Mouse (Mus musculus): Measurements from ENCODE around the gene Taok3. TPM values are rescaled to one million over a fixed set of nuclear protein-coding genes. Genes with fewer than 3 reads are reported as not detected.

The Taok3 gene
- total and polyA plus RNA-seq, 3 experiments: 32.1 to 79.2 TPM; not detected in 1

DNA sequence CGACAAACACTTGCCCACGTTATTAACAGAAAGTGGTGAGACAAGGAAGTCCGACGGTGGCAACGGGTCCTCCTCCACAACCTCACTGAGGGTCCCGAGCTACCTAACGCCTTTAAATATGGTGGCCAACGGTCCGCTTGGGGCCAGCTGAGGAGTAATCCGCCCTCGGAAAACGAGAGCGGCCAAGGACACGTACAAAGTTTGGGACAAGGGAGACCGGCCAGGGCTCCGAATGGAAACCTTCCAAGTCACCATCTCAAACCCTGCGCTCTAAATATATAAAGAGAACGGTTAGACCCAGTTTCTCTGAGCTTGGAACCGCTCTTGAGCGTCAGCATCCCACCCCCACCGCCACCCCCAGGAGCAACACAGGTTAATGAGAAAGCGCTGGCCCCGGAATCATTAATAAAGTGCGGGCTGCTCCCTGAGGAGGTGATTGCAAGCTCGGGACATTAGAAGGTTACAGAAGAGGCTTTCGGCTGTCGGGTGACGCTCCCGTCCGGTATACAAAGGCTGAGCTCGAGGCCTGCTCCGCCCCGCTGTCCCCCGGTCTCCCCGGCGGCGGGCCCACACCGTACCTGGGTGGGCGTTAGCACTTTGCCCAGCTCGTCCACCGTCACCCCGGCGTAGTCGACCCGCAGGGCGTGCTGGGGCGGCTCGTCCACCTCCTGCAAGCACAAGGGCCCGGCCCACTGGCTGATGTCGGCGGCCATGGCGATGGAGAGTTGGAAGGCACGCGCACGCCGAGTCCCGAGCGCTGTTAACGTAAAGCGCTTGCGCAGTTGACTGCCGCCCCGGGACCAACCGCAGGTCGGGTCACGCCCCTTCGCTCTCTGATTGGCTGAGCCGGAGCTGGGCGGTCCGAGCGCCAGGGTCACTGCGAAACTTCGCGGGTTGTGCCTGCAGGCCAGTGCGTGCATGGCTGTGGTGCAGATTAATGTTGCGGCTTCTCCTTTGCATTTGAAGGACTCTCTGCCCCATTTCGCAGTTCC, 167.2 kb downstream of the Taok3 start, which contains the start of gene Pebp1 (continued):
- TF ChIP-seq TAL1 (IDR thresholded peaks at IDR 0.05; ENCODE audit: low read length): no peak
- TF ChIP-seq MAZ (IDR thresholded peaks at IDR 0.05; ENCODE audit: low read depth, low read length): 0 out of 2 replicates have a peak, but pooled peaks have one; percentile 38
- TF ChIP-seq MEF2A (IDR thresholded peaks at IDR 0.05; ENCODE audit: extremely low read depth, insufficient replicate concordance, low read depth, low read length, poor library complexity, severe bottlenecking): no peak
- TF ChIP-seq RAD21 (IDR thresholded peaks at IDR 0.05; ENCODE audit: low read depth, low read length): no peak
- TF ChIP-seq EP300 (IDR thresholded peaks at IDR 0.05; ENCODE audit: low read depth in 1 of 2, low read length in 2 of 2): no peak
- no peak for TF ChIP-seq CHD1 (IDR thresholded peaks at IDR 0.05; ENCODE audit: low read depth, low read length)
- peak; percentile 66 for TF ChIP-seq NELFE (IDR thresholded peaks at IDR 0.05; ENCODE audit: low read depth, low read length)
- no peak for TF ChIP-seq BHLHE40 (IDR thresholded peaks at IDR 0.05; ENCODE audit: borderline replicate concordance, low read depth, low read length)
- no peak for TF ChIP-seq SMC3 (IDR thresholded peaks at IDR 0.05; ENCODE audit: low read depth, low read length)
- peak; percentile 71 for TF ChIP-seq MXI1 (IDR thresholded peaks at IDR 0.05; ENCODE audit: low read depth, low read length)
- no peak; the same call in 1 of the 2 replicates for TF ChIP-seq TCF12 (IDR thresholded peaks at IDR 0.05; ENCODE audit: low read depth, low read length)
- no peak for TF ChIP-seq CTCF (IDR thresholded peaks at IDR 0.05 in 2 of 3, conservative IDR thresholded peaks at IDR 0.05 in 1 of 3; ENCODE audit: control insufficient read depth in 1 of 3, insufficient read depth in 1 of 3, low read depth in 2 of 3, low read length in 3 of 3, poor library complexity in 1 of 3, severe bottlenecking in 1 of 3)

DNA sequence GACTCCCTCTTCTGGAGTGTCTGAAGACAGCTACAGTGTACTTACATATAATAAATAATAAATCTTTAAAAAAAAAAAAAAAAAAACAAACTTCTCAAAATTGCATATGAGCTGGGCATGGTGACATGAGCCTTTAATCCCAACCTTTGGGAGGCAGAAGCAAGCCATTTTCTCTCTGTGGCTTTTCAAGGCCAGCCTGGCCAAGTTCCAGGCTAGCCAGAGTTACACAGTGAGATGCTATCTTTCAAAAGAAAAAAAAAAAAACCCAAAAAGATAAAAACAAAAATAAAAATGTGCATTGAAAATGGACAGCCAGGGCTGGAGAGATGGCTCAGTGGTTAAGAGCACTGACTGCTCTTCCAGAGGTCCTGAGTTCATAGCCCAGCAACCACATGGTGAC, 169.7 kb downstream of the Taok3 start:
- Histone ChIP-seq H3K27ac (ENCODE audit: control insufficient read depth, low read depth, low read length) (no peak overlapping the region), H3K9ac (ENCODE audit: control insufficient read depth, low read depth, low read length, poor library complexity, severe bottlenecking) (no peak overlapping the region), H3K4me1 (ENCODE audit: control insufficient read depth in 1 of 2, insufficient read depth in 2 of 2, low read length in 2 of 2) (peaks cover 11 to 18% of the 10 kb centered on the region in 2 experiments), H3K9me3 (replicated peaks; ENCODE audit: insufficient read depth, low read length) (no peaks in the 10 kb centered on the region), H3K27me3 (ENCODE audit: control insufficient read depth in 1 of 2, insufficient read depth in 2 of 2, low read length in 2 of 2) (no peaks in the 10 kb centered on the region), H3K79me2 (ENCODE audit: control insufficient read depth, insufficient read depth, low read length, poor library complexity) (peaks cover 24% of the 10 kb centered on the region), H3K4me3 (ENCODE audit: control insufficient read depth in 1 of 2, insufficient read depth in 1 of 2, low read depth in 2 of 2, low read length in 2 of 2) (no peak overlapping the region), H3K36me3 (ENCODE audit: control insufficient read depth in 1 of 2, insufficient read depth in 2 of 2, low read length in 2 of 2) (peaks cover 3 to 17% of the 10 kb centered on the region in 2 experiments; a peak in 3 of 4 replicates)
- no peak for DNase-seq (ENCODE audit: low read depth, low spot score)
- TF ChIP-seq SIN3A (IDR thresholded peaks at IDR 0.05; ENCODE audit: low read length) (no peak), BHLHE40 (IDR thresholded peaks at IDR 0.05; ENCODE audit: borderline replicate concordance, low read depth, low read length) (no peak), POLR2A (IDR thresholded peaks at IDR 0.05; ENCODE audit: control insufficient read depth in 1 of 2, insufficient read depth in 1 of 2, low read depth in 1 of 2, low read length in 2 of 2, poor library complexity in 1 of 2) (no peak), RAD21 (IDR thresholded peaks at IDR 0.05; ENCODE audit: low read depth, low read length) (no peak), ZKSCAN1 (IDR thresholded peaks at IDR 0.05; ENCODE audit: low read depth, low read length) (no peak), ZNF384 (IDR thresholded peaks at IDR 0.05; ENCODE audit: low read depth, low read length) (no peak), TCF12 (IDR thresholded peaks at IDR 0.05; ENCODE audit: low read depth, low read length) (no peak), CHD1 (IDR thresholded peaks at IDR 0.05; ENCODE audit: low read depth, low read length) (no peak), USF1 (IDR thresholded peaks at IDR 0.05; ENCODE audit: low read depth, low read length) (no peak), E2F4 (IDR thresholded peaks at IDR 0.05; ENCODE audit: borderline replicate concordance, low read depth, low read length) (no peak), MEF2A (IDR thresholded peaks at IDR 0.05; ENCODE audit: extremely low read depth, insufficient replicate concordance, low read depth, low read length, poor library complexity, severe bottlenecking) (no peak), MAZ (IDR thresholded peaks at IDR 0.05; ENCODE audit: low read depth, low read length) (no peak), JUND (IDR thresholded peaks at IDR 0.05; ENCODE audit: low read depth, low read length) (no peak), MYC (IDR thresholded peaks at IDR 0.05; ENCODE audit: low read depth, low read length) (no peak), MAFK (IDR thresholded peaks at IDR 0.05; ENCODE audit: borderline replicate concordance, low read depth, low read length) (no peak), NELFE (IDR thresholded peaks at IDR 0.05; ENCODE audit: low read depth, low read length) (no peak), ETS1 (IDR thresholded peaks at IDR 0.05; ENCODE audit: low read depth, low read length) (no peak), HCFC1 (IDR thresholded peaks at IDR 0.05; ENCODE audit: low read depth, low read length) (no peak), POLR2AphosphoS2 (IDR thresholded peaks at IDR 0.05; ENCODE audit: low read length) (no peak)
